ENCODE assay signal across 10 mouse cellular contexts in genomic region chr16:91461066-91461638, GRCm38 (mm10). TPM values are rescaled to one million over a fixed set of nuclear protein-coding genes. Genes with fewer than 3 reads are reported as not detected.
DNase-seq lines count a peak whose midpoint lies in the region; ATAC-seq and TF ChIP-seq lines count a peak whose summit lies in the region.
"Had no signal": no experiment of that assay in that cellular context is flagged by ENCODE, and none has a peak within 500 bp of the region (broad histone marks: within the 10 kb centered on the region; RNA-seq: fewer than 3 reads in every experiment).

No protein-coding gene starts in this region.

- no peak for ATAC-seq in lung, embryonic 15.5 days (ENCODE audit: borderline replicate concordance, extremely low read depth, low FRiP score, low TSS enrichment)
- ATAC-seq in inflammation-experienced regulatory T-cells, adult 6 months, result peak; percentile 18
- no peak for ATAC-seq in forebrain, embryonic 14.5 days
- no peak for ATAC-seq in forebrain, embryonic 11.5 days (replicated peaks; ENCODE audit: low FRiP score)
- ATAC-seq: midbrain, embryonic 16.5 days; Patski had no signal

- no peak for TF ChIP-seq POLR2A in bone marrow macrophage, adult 2 months (IDR thresholded peaks at IDR 0.05; ENCODE audit: borderline replicate concordance, low read depth, low read length)

- no peaks in the 10 kb centered on the region for H3K27me3 ChIP-seq in lung, embryonic 15.5 days
- H3K27me3 ChIP-seq in forebrain, embryonic 14.5 days (replicated peaks; ENCODE audit: control insufficient read depth, insufficient read depth, low read length), result no peaks in the 10 kb centered on the region
- no peaks in the 10 kb centered on the region for H3K27me3 ChIP-seq in forebrain, embryonic 11.5 days (ENCODE audit: control insufficient read depth, insufficient read depth, low read length)
- H3K27me3 ChIP-seq: hindbrain, embryonic 15.5 days; Patski had no signal

- no peaks in the 10 kb centered on the region for H3K36me3 ChIP-seq in lung, embryonic 15.5 days
- no peaks in the 10 kb centered on the region for H3K36me3 ChIP-seq in forebrain, embryonic 14.5 days (ENCODE audit: control insufficient read depth, insufficient read depth, low read length)
- no peaks in the 10 kb centered on the region for H3K36me3 ChIP-seq in forebrain, embryonic 11.5 days (ENCODE audit: control insufficient read depth, insufficient read depth, low read length)
- H3K36me3 ChIP-seq: hindbrain, embryonic 15.5 days had no signal

- H3K4me2 ChIP-seq in lung, embryonic 15.5 days, result no peak overlapping the region
- no peak overlapping the region for H3K4me2 ChIP-seq in forebrain, embryonic 14.5 days (ENCODE audit: low read length)
- no peak overlapping the region for H3K4me2 ChIP-seq in forebrain, embryonic 11.5 days (ENCODE audit: low read depth, low read length, severe bottlenecking)
- H3K4me2 ChIP-seq: hindbrain, embryonic 15.5 days had no signal

- no peak overlapping the region for H3K4me3 ChIP-seq in lung, embryonic 15.5 days
- peak overlapping the region; percentile 40 for H3K4me3 ChIP-seq in bone marrow macrophage, adult 2 months (ENCODE audit: insufficient read depth, low read length)
- no peak overlapping the region for H3K4me3 ChIP-seq in forebrain, embryonic 14.5 days (ENCODE audit: low read depth, low read length)
- H3K4me3 ChIP-seq in forebrain, embryonic 11.5 days (ENCODE audit: low read depth, low read length), result no peak overlapping the region
- H3K4me3 ChIP-seq: hindbrain, embryonic 15.5 days had no signal

- H3K27ac ChIP-seq in lung, embryonic 15.5 days, result peak overlapping the region; percentile 46
- peak overlapping the region; percentile 95 for H3K27ac ChIP-seq in bone marrow macrophage, adult 2 months (ENCODE audit: insufficient read depth, low read depth, low read length)
- no peak overlapping the region for H3K27ac ChIP-seq in forebrain, embryonic 14.5 days (ENCODE audit: low read depth, low read length)
- H3K27ac ChIP-seq in forebrain, embryonic 11.5 days (ENCODE audit: low read depth, low read length), result no peak overlapping the region
- H3K27ac ChIP-seq: hindbrain, embryonic 15.5 days had no signal

- TF ChIP-seq CTCF in bone marrow macrophage, adult 2 months (IDR thresholded peaks at IDR 0.05; ENCODE audit: low read depth, low read length), result no peak

- no peaks in the 10 kb centered on the region for H3K9me3 ChIP-seq in lung, embryonic 15.5 days
- H3K9me3 ChIP-seq in forebrain, embryonic 14.5 days (replicated peaks; ENCODE audit: control insufficient read depth, low read length), result no peaks in the 10 kb centered on the region
- no peaks in the 10 kb centered on the region for H3K9me3 ChIP-seq in forebrain, embryonic 11.5 days (ENCODE audit: control insufficient read depth, low read length)
- H3K9me3 ChIP-seq: hindbrain, embryonic 15.5 days had no signal

- H3K9ac ChIP-seq in lung, embryonic 15.5 days, result no peak overlapping the region
- no peak overlapping the region for H3K9ac ChIP-seq in forebrain, embryonic 14.5 days (ENCODE audit: low read length)
- no peak overlapping the region for H3K9ac ChIP-seq in forebrain, embryonic 11.5 days (ENCODE audit: low read length)
- H3K9ac ChIP-seq: hindbrain, embryonic 15.5 days had no signal

- WGBS in lung, embryonic 15.5 days, result 55% methylated on average over 11 of the region's 11 CpGs
- 77% methylated on average over 11 of the region's 11 CpGs for WGBS in forebrain, embryonic 14.5 days
- WGBS in forebrain, embryonic 11.5 days, result 75% methylated on average over 11 of the region's 11 CpGs

- DNase-seq in lung, postnatal 14 days, result no peak
- DNase-seq in natural killer cell, adult 2 months (ENCODE audit: low spot score in 2 of 2), result peak; percentile 57 to 67
- no peak for DNase-seq in forebrain, embryonic 14.5 days (ENCODE audit: low spot score)
- no peak for DNase-seq in forebrain, embryonic 11.5 days (ENCODE audit: low spot score)

- peaks cover 11% of the 10 kb centered on the region for H3K4me1 ChIP-seq in lung, embryonic 15.5 days
- H3K4me1 ChIP-seq in bone marrow macrophage, adult 2 months (ENCODE audit: control insufficient read depth, insufficient read depth, low read length), result peaks cover 35% of the 10 kb centered on the region
- H3K4me1 ChIP-seq in forebrain, embryonic 14.5 days (ENCODE audit: control insufficient read depth, insufficient read depth, low read length), result peaks cover 14% of the 10 kb centered on the region
- peaks cover 6% of the 10 kb centered on the region for H3K4me1 ChIP-seq in forebrain, embryonic 11.5 days (replicated peaks; ENCODE audit: control insufficient read depth, insufficient read depth, low read length)

RNA-seq across cellular contexts. Expression of gene Ifnar1, which starts 23.9 kb away (rescaled TPM):
- 61.5 and 68.0 TPM in 2 replicates for polyA plus RNA-seq in lung, embryonic 15.5 days (2015; fragmentation: Nextera tagmentation; extraction: Ambion mirVana)
- polyA plus RNA-seq in bone marrow macrophage, adult 2 months (2012; ENCODE audit: insufficient read depth, insufficient read length, missing spikeins), result 89.1 and 92.5 TPM in 2 replicates
- polyA plus RNA-seq in inflammation-experienced regulatory T-cells, adult 6 months (2017; shearing (Covaris generic)), result 10 to 100 TPM; 61.2 to 75.3 (median 62.6) TPM
- polyA plus RNA-seq in forebrain, embryonic 14.5 days (2014; fragmentation: Nextera tagmentation; extraction: Ambion mirVana), result 40.4 and 45.6 TPM in 2 replicates
- polyA plus RNA-seq in forebrain, embryonic 11.5 days (2014; fragmentation: Nextera tagmentation; extraction: Ambion mirVana), result 51.4 and 53.1 TPM in 2 replicates

RNA-seq across cellular contexts. Expression of gene Il10rb, which starts 55.2 kb away (rescaled TPM):
- polyA plus RNA-seq in lung, embryonic 15.5 days (2015; fragmentation: Nextera tagmentation; extraction: Ambion mirVana), result 45.0 and 49.5 TPM in 2 replicates
- 345 and 358 TPM in 2 replicates for polyA plus RNA-seq in bone marrow macrophage, adult 2 months (2012; ENCODE audit: insufficient read depth, insufficient read length, missing spikeins)
- 100 to 1,000 TPM in 2 of 3 experiments, 10 to 100 TPM in 1; 95.7 to 124 (median 113) TPM for polyA plus RNA-seq in inflammation-experienced regulatory T-cells, adult 6 months (2017; shearing (Covaris generic))
- polyA plus RNA-seq in forebrain, embryonic 14.5 days (2014; fragmentation: Nextera tagmentation; extraction: Ambion mirVana), result 7.7 and 10.5 TPM in 2 replicates
- polyA plus RNA-seq in forebrain, embryonic 11.5 days (2014; fragmentation: Nextera tagmentation; extraction: Ambion mirVana), result 6.6 and 7.6 TPM in 2 replicates

Comparison
In these comparisons a context has a peak if more than half of its experiments do, and no peak if none do; other contexts are left out.
1. H3K27ac ChIP-seq: peak in lung, embryonic 15.5 days (single experiment) and bone marrow macrophage, adult 2 months (single experiment); none in forebrain, embryonic 14.5 days (single experiment) and forebrain, embryonic 11.5 days (single experiment).
2. DNase-seq: peak in natural killer cell, adult 2 months (2 of 2); none in lung, postnatal 14 days (single experiment), forebrain, embryonic 14.5 days (single experiment) and forebrain, embryonic 11.5 days (single experiment).